In genomic region chr5:137601365-137601729, GRCm38 (mm10) we compare ENCODE assay signal across 8 mouse cellular contexts. TPM values are rescaled to one million over a fixed set of nuclear protein-coding genes. Genes with fewer than 3 reads are reported as not detected.
A peak's percentile ranks its signal among the peaks of the same experiment; 100 is the strongest.
DNase-seq lines count a peak whose midpoint lies in the region; ATAC-seq and TF ChIP-seq lines count a peak whose summit lies in the region.

No protein-coding gene starts in this region.

- peaks cover 53% of the 10 kb centered on the region for H3K4me1 ChIP-seq in forebrain, embryonic 10.5 days
- peaks cover 27% of the 10 kb centered on the region for H3K4me1 ChIP-seq in hindbrain, embryonic 15.5 days (replicated peaks)
- H3K4me1 ChIP-seq in liver, postnatal 0 days (ENCODE audit: insufficient read depth) = peaks cover 29% of the 10 kb centered on the region
- H3K4me1 ChIP-seq in stomach, embryonic 14.5 days (ENCODE audit: control insufficient read depth, insufficient read depth, low read length) = peaks cover 16% of the 10 kb centered on the region

- peak overlapping the region; percentile 97 for H3K4me2 ChIP-seq in hindbrain, embryonic 15.5 days
- H3K4me2 ChIP-seq in liver, postnatal 0 days (ENCODE audit: low read depth, low read length) = peak overlapping the region; percentile 78
- H3K4me2 ChIP-seq in stomach, embryonic 14.5 days (replicated peaks; ENCODE audit: low read depth, low read length) = peak overlapping the region; percentile 66

- peaks cover 32% of the 10 kb centered on the region for H3K36me3 ChIP-seq in forebrain, embryonic 10.5 days (replicated peaks)
- no peaks in the 10 kb centered on the region for H3K36me3 ChIP-seq in hindbrain, embryonic 15.5 days
- peaks cover 2% of the 10 kb centered on the region; the same call in 1 of the 2 replicates for H3K36me3 ChIP-seq in liver, postnatal 0 days (replicated peaks; ENCODE audit: insufficient read depth, low read length)
- H3K36me3 ChIP-seq in stomach, embryonic 14.5 days (ENCODE audit: control insufficient read depth, insufficient read depth, low read length) = peaks cover 2% of the 10 kb centered on the region; the same call in 1 of the 2 replicates

- no peak for ATAC-seq in hindbrain, embryonic 15.5 days (ENCODE audit: low FRiP score, low read depth)
- no peak for ATAC-seq in liver, postnatal 0 days
- no peak for ATAC-seq in stomach, embryonic 14.5 days (ENCODE audit: insufficient number of reproducible peaks, insufficient read depth, low FRiP score, low read depth)

- TF ChIP-seq CTCF in layer of hippocampus, adult 2 months (conservative IDR thresholded peaks at IDR 0.05) = no peak
- TF ChIP-seq CTCF in liver, postnatal 0 days (IDR thresholded peaks at IDR 0.05; ENCODE audit: low read depth) = no peak

- TF ChIP-seq EP300 in liver, postnatal 0 days (IDR thresholded peaks at IDR 0.05; ENCODE audit: low read depth) = no peak

- peak overlapping the region; percentile 32 for H3K9ac ChIP-seq in hindbrain, embryonic 15.5 days
- H3K9ac ChIP-seq in liver, postnatal 0 days (replicated peaks) = peak overlapping the region; percentile 63
- H3K9ac ChIP-seq in stomach, embryonic 14.5 days (replicated peaks; ENCODE audit: low read depth, low read length) = peak overlapping the region; percentile 73; the same call in 1 of the 2 replicates

- H3K4me3 ChIP-seq in layer of hippocampus, adult 2 months = peak overlapping the region; percentile 96
- peak overlapping the region; percentile 70 for H3K4me3 ChIP-seq in forebrain, embryonic 10.5 days
- peak overlapping the region; percentile 87 for H3K4me3 ChIP-seq in hindbrain, embryonic 15.5 days
- peak overlapping the region; percentile 69 for H3K4me3 ChIP-seq in liver, postnatal 0 days (ENCODE audit: low read depth, low read length)
- peak overlapping the region; percentile 64 for H3K4me3 ChIP-seq in stomach, embryonic 14.5 days (ENCODE audit: low read depth, low read length)

- DNase-seq in layer of hippocampus, adult 2 months (ENCODE audit: low spot score in 2 of 2) = no peak
- DNase-seq in layer of hippocampus, postnatal 14 days (ENCODE audit: low spot score in 2 of 2) = no peak
- no peak for DNase-seq in forebrain, embryonic 10.5 days (ENCODE audit: extremely low spot score, low spot score)
- DNase-seq in liver, postnatal 0 days = peak; percentile 54
- DNase-seq in frontal cortex, adult 2 months (ENCODE audit: extremely low spot score in 1 of 2, low spot score in 1 of 2) = no peak
- no peak for DNase-seq in layer of hippocampus, adult 9-11 months

- H3K27ac ChIP-seq in layer of hippocampus, adult 2 months = peak overlapping the region; percentile 95; the same call in 1 of the 2 replicates
- peak overlapping the region; percentile 97 for H3K27ac ChIP-seq in forebrain, embryonic 10.5 days
- H3K27ac ChIP-seq in hindbrain, embryonic 15.5 days (replicated peaks) = 0 out of 2 replicates have a peak overlapping the region, but pooled peaks have one; percentile 7
- peak overlapping the region; percentile 79 for H3K27ac ChIP-seq in liver, postnatal 0 days (ENCODE audit: low read depth)
- peak overlapping the region; percentile 58; the same call in 1 of the 2 replicates for H3K27ac ChIP-seq in stomach, embryonic 14.5 days (ENCODE audit: low read length)

- H3K9me3 ChIP-seq in forebrain, embryonic 10.5 days = no peaks in the 10 kb centered on the region
- no peaks in the 10 kb centered on the region for H3K9me3 ChIP-seq in hindbrain, embryonic 15.5 days
- no peaks in the 10 kb centered on the region for H3K9me3 ChIP-seq in liver, postnatal 0 days (ENCODE audit: low read length)
- no peaks in the 10 kb centered on the region for H3K9me3 ChIP-seq in stomach, embryonic 14.5 days (ENCODE audit: control insufficient read depth, low read depth, low read length)

- H3K27me3 ChIP-seq in forebrain, embryonic 10.5 days (ENCODE audit: poor library complexity, severe bottlenecking) = no peaks in the 10 kb centered on the region
- no peaks in the 10 kb centered on the region for H3K27me3 ChIP-seq in hindbrain, embryonic 15.5 days
- no peaks in the 10 kb centered on the region for H3K27me3 ChIP-seq in liver, postnatal 0 days (ENCODE audit: insufficient read depth, low read length)
- H3K27me3 ChIP-seq in stomach, embryonic 14.5 days (ENCODE audit: control insufficient read depth, insufficient read depth, low read length) = no peaks in the 10 kb centered on the region

- under 1% methylated on average over 22 of the region's 22 CpGs for WGBS in forebrain, embryonic 10.5 days
- under 1% methylated on average over 22 of the region's 22 CpGs for WGBS in hindbrain, embryonic 15.5 days
- under 1% methylated on average over 22 of the region's 22 CpGs for WGBS in liver, postnatal 0 days (ENCODE audit: insufficient replicate concordance)
- under 1% methylated on average over 22 of the region's 22 CpGs for WGBS in stomach, embryonic 14.5 days

RNA-seq across cellular contexts. Expression of gene Mospd3, which starts 0.5 kb away (rescaled TPM):
- total RNA-seq in layer of hippocampus, adult 2 months (2021) = 10 to 100 TPM; 26.2 to 29.3 TPM
- total RNA-seq in layer of hippocampus, postnatal 14 days (2021) = 10 to 100 TPM; 36.7 to 40.0 TPM
- 14.2 and 15.1 TPM in 2 replicates for polyA plus RNA-seq in forebrain, embryonic 10.5 days (2016; fragmentation: Nextera tagmentation; extraction: Ambion mirVana)
- polyA plus RNA-seq in hindbrain, embryonic 15.5 days (2015; fragmentation: Nextera tagmentation; extraction: Ambion mirVana) = 59.7 and 73.5 TPM in 2 replicates
- 26.2 and 28.3 TPM in 2 replicates for polyA plus RNA-seq in liver, postnatal 0 days (2015; fragmentation: Nextera tagmentation; extraction: Ambion mirVana)
- polyA plus RNA-seq in stomach, embryonic 14.5 days (2014; fragmentation: Nextera tagmentation; extraction: Ambion mirVana) = 32.3 and 34.2 TPM in 2 replicates
- polyA plus RNA-seq in frontal cortex, adult 2 months (2012; rRNA removed) = 46.1 and 59.6 TPM in 2 replicates

RNA-seq across cellular contexts. Expression of gene Pcolce, which starts 12.2 kb away (rescaled TPM):
- total RNA-seq in layer of hippocampus, adult 2 months (2021) = 1 to 10 TPM; 6.1 to 8.4 TPM
- total RNA-seq in layer of hippocampus, postnatal 14 days (2021) = 10 to 100 TPM in 1 of 2 experiments, 1 to 10 TPM in 1; 6.9 to 13.6 TPM
- polyA plus RNA-seq in forebrain, embryonic 10.5 days (2016; fragmentation: Nextera tagmentation; extraction: Ambion mirVana) = 61.7 and 62.5 TPM in 2 replicates
- 16.6 and 19.4 TPM in 2 replicates for polyA plus RNA-seq in hindbrain, embryonic 15.5 days (2015; fragmentation: Nextera tagmentation; extraction: Ambion mirVana)
- polyA plus RNA-seq in liver, postnatal 0 days (2015; fragmentation: Nextera tagmentation; extraction: Ambion mirVana) = 12.9 and 14.7 TPM in 2 replicates
- 143 and 145 TPM in 2 replicates for polyA plus RNA-seq in stomach, embryonic 14.5 days (2014; fragmentation: Nextera tagmentation; extraction: Ambion mirVana)
- 14.3 and 17.0 TPM in 2 replicates for polyA plus RNA-seq in frontal cortex, adult 2 months (2012; rRNA removed)

RNA-seq across cellular contexts. Expression of gene Fbxo24, which starts 27.5 kb away (rescaled TPM):
- total RNA-seq in layer of hippocampus, adult 2 months (2021) = under 1 TPM in 1 of 2 experiments, not detected in 1; 0.56 TPM
- total RNA-seq in layer of hippocampus, postnatal 14 days (2021) = under 1 TPM; 0.17 to 0.37 TPM
- 0.09 and 0.26 TPM in 2 replicates for polyA plus RNA-seq in forebrain, embryonic 10.5 days (2016; fragmentation: Nextera tagmentation; extraction: Ambion mirVana)
- polyA plus RNA-seq in hindbrain, embryonic 15.5 days (2015; fragmentation: Nextera tagmentation; extraction: Ambion mirVana) = 0.12 and 0.31 TPM in 2 replicates
- not detected in 2 replicates for polyA plus RNA-seq in liver, postnatal 0 days (2015; fragmentation: Nextera tagmentation; extraction: Ambion mirVana)
- 0.14 and 0.20 TPM in 2 replicates for polyA plus RNA-seq in stomach, embryonic 14.5 days (2014; fragmentation: Nextera tagmentation; extraction: Ambion mirVana)
- 0.30 and 0.36 TPM in 2 replicates for polyA plus RNA-seq in frontal cortex, adult 2 months (2012; rRNA removed)

RNA-seq across cellular contexts. Expression of gene Lrch4, which starts 27.6 kb away (rescaled TPM):
- total RNA-seq in layer of hippocampus, adult 2 months (2021) = 10 to 100 TPM; 25.4 to 28.1 TPM
- total RNA-seq in layer of hippocampus, postnatal 14 days (2021) = 10 to 100 TPM; 14.7 to 19.5 TPM
- polyA plus RNA-seq in forebrain, embryonic 10.5 days (2016; fragmentation: Nextera tagmentation; extraction: Ambion mirVana) = 29.0 and 33.4 TPM in 2 replicates
- 17.2 and 18.2 TPM in 2 replicates for polyA plus RNA-seq in hindbrain, embryonic 15.5 days (2015; fragmentation: Nextera tagmentation; extraction: Ambion mirVana)
- polyA plus RNA-seq in liver, postnatal 0 days (2015; fragmentation: Nextera tagmentation; extraction: Ambion mirVana) = 24.1 and 24.3 TPM in 2 replicates
- polyA plus RNA-seq in stomach, embryonic 14.5 days (2014; fragmentation: Nextera tagmentation; extraction: Ambion mirVana) = 37.1 and 39.2 TPM in 2 replicates
- 15.6 and 19.9 TPM in 2 replicates for polyA plus RNA-seq in frontal cortex, adult 2 months (2012; rRNA removed)

RNA-seq across cellular contexts. Expression of gene Gm20605, which starts 27.6 kb away (rescaled TPM):
- total RNA-seq in layer of hippocampus, adult 2 months (2021) = 10 to 100 TPM; 15.5 to 19.7 TPM
- total RNA-seq in layer of hippocampus, postnatal 14 days (2021) = 10 to 100 TPM; 11.0 to 14.7 TPM
- polyA plus RNA-seq in forebrain, embryonic 10.5 days (2016; fragmentation: Nextera tagmentation; extraction: Ambion mirVana) = 11.7 and 14.0 TPM in 2 replicates
- polyA plus RNA-seq in hindbrain, embryonic 15.5 days (2015; fragmentation: Nextera tagmentation; extraction: Ambion mirVana) = 7.4 and 9.2 TPM in 2 replicates
- 2.4 and 2.6 TPM in 2 replicates for polyA plus RNA-seq in liver, postnatal 0 days (2015; fragmentation: Nextera tagmentation; extraction: Ambion mirVana)
- 8.1 and 10.7 TPM in 2 replicates for polyA plus RNA-seq in stomach, embryonic 14.5 days (2014; fragmentation: Nextera tagmentation; extraction: Ambion mirVana)
- polyA plus RNA-seq in frontal cortex, adult 2 months (2012; rRNA removed) = 13.3 and 14.4 TPM in 2 replicates

Comparison
In these comparisons a context has a peak if more than half of its experiments do, and no peak if none do; other contexts are left out.
1. H3K27ac ChIP-seq: peak in every context shown above with its lines; median percentile 97 in forebrain, embryonic 10.5 days; 95 in layer of hippocampus, adult 2 months; 79 in liver, postnatal 0 days; 58 in stomach, embryonic 14.5 days; 7 in hindbrain, embryonic 15.5 days.